Mouse (Mus musculus) right cerebral cortex, postnatal 10 days (tissue): ENCODE data around the gene Meis2.

Experiments used
- DNase-seq, 2 experiments: peaks; one replicate each; pipeline ENCODE4 v3.0.0; 2021; ENCODE audit warnings: low spot score in 2 of 2

Gene Meis2

GRCm38 (mm10) chr2:115910217-115910616, 155.4 kb downstream of the Meis2 start:
- DNase-seq = no peak

GRCm38 (mm10) chr2:115901007-115901406, 164.6 kb downstream of the Meis2 start:
- DNase-seq = no peak

DNA sequence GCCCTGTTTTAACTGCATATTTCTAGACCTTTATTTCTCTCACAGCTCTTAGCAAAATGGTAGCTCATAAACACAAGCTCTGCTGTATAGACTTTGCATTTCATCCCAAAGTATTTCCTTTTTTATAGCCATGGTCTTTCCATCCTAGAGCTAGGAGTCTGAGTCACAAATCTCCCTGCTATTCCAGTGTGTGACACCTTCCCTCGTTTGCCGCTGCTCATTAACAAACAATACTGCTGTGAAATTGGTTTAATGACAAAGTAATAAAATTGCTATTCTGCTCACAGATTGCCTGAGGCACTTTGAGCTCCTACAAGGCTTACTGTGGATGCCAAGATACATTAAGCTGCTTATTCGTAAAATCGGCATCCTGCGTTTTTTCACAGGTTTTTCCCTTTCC, 168.1 kb downstream of the Meis2 start:
- DNase-seq = no peak

GRCm38 (mm10) chr2:115897001-115897400, 168.6 kb downstream of the Meis2 start:
- no peak for DNase-seq

DNA sequence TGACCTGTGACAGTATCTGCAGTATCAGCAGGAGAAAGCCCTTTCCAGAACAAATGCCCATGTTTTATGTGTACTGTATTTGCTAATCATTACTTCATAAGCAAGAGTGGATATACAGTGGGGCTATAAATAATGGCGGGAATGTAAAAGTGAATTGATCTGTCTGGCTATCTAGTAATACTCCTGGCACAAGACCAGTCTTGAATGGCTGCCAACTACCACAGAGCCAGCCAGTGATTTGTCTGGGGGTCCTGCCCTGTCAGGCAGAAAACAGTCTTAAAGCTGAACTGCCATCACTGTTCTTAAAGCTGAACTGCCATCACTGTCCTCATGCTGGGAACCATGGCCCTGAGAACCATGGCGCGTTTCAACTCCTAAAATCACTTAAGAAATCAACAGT, 169.9 kb downstream of the Meis2 start:
- peak; percentile 53 to 64 for DNase-seq

GRCm38 (mm10) chr2:115895256-115895655, 170.4 kb downstream of the Meis2 start:
- DNase-seq = no peak

- no peak for DNase-seq
Measured at GRCm38 (mm10) chr2:115893113-115893512, 172.5 kb downstream of the Meis2 start.

GRCm38 (mm10) chr2:115890715-115891114, 174.9 kb downstream of the Meis2 start:
- no peak for DNase-seq

GRCm38 (mm10) chr2:115890030-115890429, 175.6 kb downstream of the Meis2 start:
- DNase-seq = no peak

DNA sequence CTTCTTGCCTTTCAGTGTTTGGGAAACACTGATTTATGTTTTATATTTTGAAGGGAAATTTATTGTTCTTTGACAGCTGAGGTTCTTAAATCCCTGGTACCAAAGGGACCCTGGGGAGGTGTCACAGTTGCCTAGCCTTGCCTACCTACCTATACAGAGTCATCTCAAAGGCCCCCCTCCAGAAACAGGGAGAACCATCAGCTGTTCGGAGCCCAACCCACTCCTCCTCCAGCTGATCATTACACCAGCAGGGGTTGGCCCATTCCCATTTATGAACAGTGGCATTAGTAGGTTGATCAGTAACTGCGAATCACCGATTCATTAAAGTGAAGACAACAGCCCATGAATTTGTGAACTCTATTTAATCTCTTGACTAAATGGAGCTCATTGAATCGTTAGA, 176.4 kb downstream of the Meis2 start:
- no peak for DNase-seq

- DNase-seq = no peak
Measured at GRCm38 (mm10) chr2:115888336-115889077, 177.1 kb downstream of the Meis2 start.

- no peak for DNase-seq
Measured at GRCm38 (mm10) chr2:115887631-115888030, 178.0 kb downstream of the Meis2 start.

DNA sequence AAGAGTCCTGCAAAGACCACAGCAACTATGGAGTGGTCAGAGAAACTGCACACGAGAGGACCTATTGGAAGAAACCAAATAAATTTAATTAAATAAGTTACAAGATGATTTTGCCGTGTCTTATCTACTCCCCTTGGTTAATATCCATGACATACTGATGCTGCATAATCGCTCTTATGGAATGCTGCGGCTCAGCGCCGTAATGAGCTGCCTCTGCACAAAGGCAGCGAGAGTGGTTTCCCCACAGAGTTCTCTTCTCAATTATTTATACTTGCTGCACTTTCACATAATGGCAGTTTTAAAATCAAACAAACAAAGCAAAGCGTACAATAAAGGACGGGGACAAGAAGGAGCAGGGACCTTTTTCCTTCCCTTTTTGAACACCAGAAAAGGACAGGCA, 181.5 kb downstream of the Meis2 start:
- DNase-seq = no peak

- no peak for DNase-seq
Measured at GRCm38 (mm10) chr2:115883520-115883919, 182.1 kb downstream of the Meis2 start.

DNA sequence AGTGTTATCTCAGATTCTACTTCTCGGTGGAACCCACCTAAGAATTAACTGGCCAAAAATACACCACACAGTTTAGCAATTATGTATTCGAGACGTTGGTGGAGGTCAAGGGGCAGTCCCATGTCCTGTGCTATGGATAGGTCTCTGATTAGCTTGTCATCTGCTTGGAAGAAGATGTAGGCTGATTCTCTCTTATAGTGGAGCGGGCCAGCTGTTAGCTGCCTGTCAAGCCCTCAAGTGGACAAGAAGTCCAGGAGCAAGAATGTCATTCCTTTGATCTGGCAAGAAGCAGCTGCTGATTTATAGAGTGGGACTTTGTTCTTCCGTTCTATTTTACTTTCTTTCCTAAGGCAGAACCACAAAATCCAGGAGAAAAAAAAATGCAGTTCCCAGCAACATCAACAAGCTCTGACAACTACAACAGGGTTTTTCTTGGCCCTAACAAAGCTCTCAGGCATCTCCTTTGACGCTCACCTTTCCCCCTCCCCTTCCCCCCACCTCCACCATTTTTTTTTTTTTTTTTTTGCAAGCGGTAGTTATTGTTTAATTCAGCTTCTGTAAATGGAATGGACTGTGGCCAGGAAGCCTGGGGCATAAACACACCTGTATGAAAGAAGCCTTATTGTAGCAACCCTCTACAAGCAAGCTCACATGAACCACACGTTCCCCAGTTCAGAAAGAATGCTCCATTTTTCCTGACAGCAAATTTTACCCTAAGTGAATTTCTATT, 189.7 kb downstream of the Meis2 start:
- no peak for DNase-seq

DNA sequence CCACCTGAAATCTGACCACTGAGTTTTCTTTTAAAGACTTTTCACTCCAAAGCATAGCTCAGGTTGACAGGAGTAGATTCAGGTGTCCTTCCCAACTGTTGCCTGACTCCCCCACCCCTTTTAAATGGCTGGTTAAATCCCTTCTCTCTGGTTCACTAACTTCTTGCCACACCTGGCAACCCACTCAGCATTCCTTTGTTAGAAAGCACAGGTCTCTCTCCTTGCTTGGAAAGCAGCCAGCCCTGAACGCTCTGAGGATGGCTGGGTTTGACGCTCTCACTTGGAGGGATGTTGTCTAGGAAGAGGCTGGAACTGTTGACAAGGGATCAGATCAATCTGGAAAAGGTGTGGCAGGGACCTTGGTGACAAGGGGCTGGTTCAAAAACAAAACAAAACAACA, 192.8 kb downstream of the Meis2 start:
- DNase-seq = no peak

GRCm38 (mm10) chr2:115869966-115870365, 195.7 kb downstream of the Meis2 start:
- no peak for DNase-seq

DNA sequence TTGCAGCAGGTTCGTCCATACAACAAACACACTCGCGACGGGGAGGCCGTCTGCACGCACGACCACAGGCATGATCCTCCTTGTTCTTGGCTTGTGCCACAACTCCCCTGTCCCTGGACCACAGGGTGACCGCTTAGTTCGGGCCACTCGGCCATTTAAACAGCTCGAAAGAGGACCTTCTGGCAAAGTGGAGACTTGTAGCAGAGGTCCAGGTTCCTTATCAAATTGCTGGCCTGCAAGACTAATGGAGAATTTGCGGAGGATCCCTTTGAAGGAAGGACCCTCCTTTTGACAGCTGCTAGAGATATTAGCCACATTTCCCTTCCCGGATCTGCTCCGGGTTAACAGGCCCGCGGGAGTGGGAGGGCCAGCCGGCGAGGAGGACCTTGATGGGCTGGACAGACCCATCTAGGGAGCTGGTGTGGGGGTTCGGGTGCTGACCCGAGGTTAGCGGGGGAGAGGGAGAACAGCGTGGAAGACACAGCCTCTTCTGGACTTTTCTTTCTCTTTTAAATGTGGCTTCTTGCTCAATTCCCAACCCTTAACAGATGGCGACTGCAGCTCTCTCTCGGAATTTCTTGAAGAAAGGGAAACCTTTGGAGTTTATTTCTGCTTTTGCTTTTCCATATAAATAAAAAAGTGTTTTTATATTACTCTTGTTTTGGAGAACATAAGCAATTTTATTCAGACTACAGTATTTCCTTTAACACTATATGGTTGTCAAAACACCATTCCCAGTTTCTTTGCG, 204.9 kb downstream of the Meis2 start:
- DNase-seq = peak in 1 of 2 experiments; percentile 38

DNA sequence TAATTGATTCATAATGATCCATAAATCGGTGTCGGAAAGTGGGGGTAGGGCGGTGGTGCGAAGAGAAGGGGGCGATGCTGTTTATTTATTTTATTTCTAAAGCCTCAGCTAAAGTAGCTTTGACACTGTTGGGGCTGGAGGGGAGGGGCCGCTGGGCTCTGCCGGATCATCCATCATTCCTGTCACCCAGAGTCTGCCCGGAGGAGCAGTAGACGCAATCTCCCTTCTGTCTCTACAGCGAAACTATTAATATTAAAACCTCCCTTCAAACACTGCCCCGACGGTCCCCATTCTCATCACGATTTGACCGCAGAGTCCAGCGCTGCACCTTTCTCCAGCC, 205.5 kb downstream of the Meis2 start:
- no peak for DNase-seq

- peak; percentile 44 to 53 for DNase-seq
Measured at GRCm38 (mm10) chr2:115859371-115860140, 206.1 kb downstream of the Meis2 start.

DNA sequence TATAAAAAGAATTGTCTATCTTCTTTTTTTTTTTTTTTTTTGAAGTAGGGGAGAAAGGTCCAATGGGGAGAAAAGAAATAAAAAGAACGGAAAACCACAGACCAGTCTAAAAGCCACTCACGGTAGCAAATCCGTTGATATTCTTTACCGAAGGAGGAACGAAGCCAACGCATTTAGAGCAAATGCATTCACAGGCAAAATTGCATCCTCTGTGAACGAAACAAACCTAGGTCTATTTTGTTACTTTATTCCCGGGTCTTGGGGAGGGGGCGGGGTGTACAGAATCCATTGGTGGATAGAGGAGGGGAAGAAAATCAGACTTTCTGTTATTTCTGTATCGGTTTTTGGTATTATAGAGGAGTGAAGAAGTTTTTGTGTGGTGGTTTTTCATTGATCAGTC, 206.7 kb downstream of the Meis2 start:
- no peak for DNase-seq

DNA sequence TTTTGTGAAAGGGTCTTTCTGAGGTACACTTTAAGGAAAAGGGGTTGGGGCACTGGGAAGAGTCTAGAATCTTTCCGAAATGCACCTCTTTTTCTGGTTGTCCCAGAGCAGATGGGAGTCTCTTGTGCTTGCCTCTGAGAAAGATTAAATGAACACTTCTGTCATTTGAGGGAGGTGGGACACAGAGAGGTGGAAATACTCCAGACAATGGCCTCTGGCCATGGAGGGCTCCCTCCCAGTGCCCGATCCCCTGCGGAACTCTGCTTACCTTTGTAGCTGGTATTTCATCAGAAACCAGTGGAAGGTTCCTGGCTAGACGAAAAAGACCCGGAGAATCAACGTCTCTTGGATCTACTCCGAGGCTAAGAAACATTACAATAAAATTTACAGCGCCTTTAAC, 207.4 kb downstream of the Meis2 start:
- no peak for DNase-seq
